Mouse (Mus musculus): Measurements from ENCODE around the gene Fank1.

DNA sequence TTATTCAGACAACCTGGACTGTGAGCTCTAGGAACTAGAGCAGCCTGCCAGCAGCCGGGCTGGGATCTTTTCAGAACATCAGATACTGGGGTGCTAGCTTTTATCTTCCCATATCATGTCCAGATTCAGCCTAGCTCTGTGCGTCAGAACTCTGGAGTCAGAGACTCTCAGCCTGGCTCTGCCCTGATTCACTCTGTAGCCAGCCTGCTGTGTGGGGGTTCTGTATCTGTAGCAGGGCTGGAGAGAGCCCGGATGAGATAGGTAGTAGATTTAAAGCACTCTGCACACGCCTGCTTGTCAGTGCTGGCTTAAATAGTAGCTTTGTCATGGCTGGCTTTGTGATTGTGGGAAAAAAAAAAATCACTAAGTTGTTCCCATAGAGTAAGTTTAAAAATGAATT, 51.9 kb downstream of the Fank1 start:
- TF ChIP-seq USF1 (IDR thresholded peaks at IDR 0.05; ENCODE audit: low read depth), result no peak
- TF ChIP-seq CTCF (IDR thresholded peaks at IDR 0.05; ENCODE audit: control insufficient read depth, insufficient read depth, insufficient read length), result no peak
- no peak for TF ChIP-seq CEBPB (IDR thresholded peaks at IDR 0.05; ENCODE audit: low read depth)
- TF ChIP-seq FOSL1 (IDR thresholded peaks at IDR 0.05; ENCODE audit: insufficient read depth, low read length, poor library complexity, severe bottlenecking), result no peak
- TF ChIP-seq MAX (IDR thresholded peaks at IDR 0.05), result no peak
- no peak for TF ChIP-seq MYOG (IDR thresholded peaks at IDR 0.05; ENCODE audit: control insufficient read depth, extremely low read depth, insufficient read length)
- no peak for TF ChIP-seq MYOD1 (IDR thresholded peaks at IDR 0.05; ENCODE audit: control insufficient read depth, insufficient read length, low read depth)
